Mouse (Mus musculus) forebrain, postnatal 0 days (tissue): ENCODE data around the gene Hkdc1. TPM values are rescaled to one million over a fixed set of nuclear protein-coding genes. Genes with fewer than 3 reads are reported as not detected.
A peak's percentile ranks its signal among the peaks of the same experiment; 100 is the strongest.

Experiments used
- ATAC-seq: fragments of 200-750 bp; cut with Nextera tagmentation; 2 replicates; pipeline ENCODE4 v1.8.0; 2017; ENCODE audit warnings: mild to moderate bottlenecking, moderate library complexity
- DNase-seq: peaks from one replicate; pipeline ENCODE4 v3.0.0-alpha.2; 2015
- H3K27ac ChIP-seq: fragments of 300-500 bp; sonication (generic); 2 replicates; pipeline ENCODE4 v1.5.1; 2014; ENCODE audit warnings: low read depth, mild to moderate bottlenecking, antibody characterized with exemption, low read length, moderate library complexity, mixed read lengths
- H3K27me3 ChIP-seq: fragments of 300-500 bp; sonication (generic); 2 replicates; pipeline ENCODE4 v1.6.1; 2014; ENCODE audit warnings: mild to moderate bottlenecking, low read length, mixed read lengths; ENCODE audit not compliant: insufficient read depth
- H3K36me3 ChIP-seq: fragments of 300-500 bp; sonication (generic); 2 replicates; pipeline ENCODE4 v1.6.1; 2014; ENCODE audit warnings: mild to moderate bottlenecking, moderate library complexity; ENCODE audit not compliant: insufficient read depth
- H3K4me1 ChIP-seq: fragments of 300-500 bp; sonication (generic); 2 replicates; pipeline ENCODE4 v1.6.1; 2014; ENCODE audit warnings: antibody characterized with exemption; ENCODE audit not compliant: insufficient read depth
- H3K4me2 ChIP-seq: fragments of 300-500 bp; sonication (generic); 2 replicates; pipeline ENCODE4 v1.6.1; 2014; ENCODE audit warnings: low read depth, mild to moderate bottlenecking, moderate library complexity
- H3K4me3 ChIP-seq: fragments of 300-500 bp; sonication (generic); 2 replicates; pipeline ENCODE4 v1.5.1; 2014; ENCODE audit warnings: low read depth, low read length, mixed read lengths
- H3K9ac ChIP-seq: fragments of 300-500 bp; sonication (generic); 2 replicates; pipeline ENCODE4 v1.6.1; 2014; ENCODE audit warnings: mild to moderate bottlenecking
- H3K9me3 ChIP-seq: fragments of 300-500 bp; sonication (generic); 2 replicates; pipeline ENCODE4 v1.6.1; 2016; ENCODE audit warnings: low read length
- CTCF ChIP-seq: sonication (generic); IDR thresholded peaks from 2 replicates; pipeline ENCODE4 v1.5.1; 2016; ENCODE audit warnings: antibody characterized with exemption, control low read depth, low read depth
- WGBS: fragments of 180-500 bp; shearing (Covaris S2); extraction: QIAGEN DNeasy Blood & Tissue Kit; methylation state at CpG from one replicate; pipeline ENCODE4 v1.1.7; 2014; 5-methylcytosine and 5-hydroxymethylcytosine counted together
- polyA plus RNA-seq: library from polyadenylated mRNA; unstranded; fragments of >200 nt; fragmentation: Nextera tagmentation; extraction: Ambion mirVana; gene quantifications from 2 replicates; pipeline ENCODE4 v1.2.1, GENCODE M21; 2015
- total RNA-seq: library from RNA; depleted of rRNA; stranded (reverse); fragments of >200 nt; gene quantifications from 2 replicates; pipeline ENCODE4 v1.2.3, GENCODE M21; 2014; rRNA removed

Hkdc1 gene
- total and polyA plus RNA-seq, 2 experiments from 2014 or later: 0.33 to 0.57 TPM

DNA sequence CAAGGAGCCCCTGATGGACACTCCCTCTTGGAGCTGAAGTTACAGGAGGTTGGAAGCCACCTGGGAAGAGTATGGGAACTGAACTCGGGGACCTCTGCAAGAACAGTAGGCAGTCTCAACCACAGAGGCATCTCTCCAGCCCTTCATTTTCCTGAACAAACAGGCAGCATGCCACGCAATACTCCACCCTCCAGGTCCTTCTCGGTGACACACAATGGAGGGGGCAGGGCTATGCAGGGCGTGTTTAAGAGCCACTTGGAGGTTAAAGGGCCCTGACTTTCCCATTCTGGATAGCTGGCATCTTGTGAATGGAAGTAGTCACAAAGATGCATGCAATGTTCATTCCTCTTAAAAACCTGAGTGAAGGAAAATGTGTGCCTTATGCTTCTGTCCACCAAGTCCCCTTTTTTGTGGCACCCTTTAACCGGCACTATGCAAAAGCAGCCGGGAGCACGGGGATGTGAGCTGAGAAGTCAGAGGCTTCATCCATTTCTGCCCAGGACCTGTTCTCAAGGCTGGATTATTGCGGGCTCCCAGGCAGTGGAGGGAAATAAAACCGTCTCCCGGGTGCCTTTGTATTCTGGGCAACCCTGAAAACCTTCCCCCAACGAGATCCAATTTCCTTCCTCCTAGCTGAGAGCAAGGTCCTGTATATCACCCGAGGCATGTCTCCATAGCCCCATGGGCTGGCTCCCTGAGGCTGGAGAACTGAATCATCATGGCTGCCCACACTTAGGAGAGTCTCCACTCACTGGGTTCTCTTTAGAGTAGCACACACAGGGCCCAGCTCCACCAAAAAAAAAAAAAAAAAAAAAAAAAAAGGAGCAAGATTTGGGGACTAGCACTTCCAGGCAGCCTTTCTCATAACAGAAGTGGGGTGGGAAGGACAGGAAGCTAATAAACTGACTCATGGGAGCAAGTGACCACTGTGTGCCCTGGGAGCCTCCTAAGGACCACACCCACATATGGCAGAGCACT, 85.4 kb downstream of the Hkdc1 start:
- no peak overlapping the region for H3K4me3 ChIP-seq
- H3K27me3 ChIP-seq: no peaks in the 10 kb centered on the region
- no peak overlapping the region for H3K27ac ChIP-seq
- no peak overlapping the region for H3K4me2 ChIP-seq
- TF ChIP-seq CTCF: no peak
- H3K9ac ChIP-seq: 0 out of 2 replicates have a peak overlapping the region, but pooled peaks have one; percentile 10
- no peaks in the 10 kb centered on the region for H3K36me3 ChIP-seq
- ATAC-seq: no peak
- WGBS: 23% methylated on average over 12 of the region's 12 CpGs
- no peaks in the 10 kb centered on the region for H3K9me3 ChIP-seq
- no peak for DNase-seq
- H3K4me1 ChIP-seq: peaks cover 3% of the 10 kb centered on the region; the same call in 1 of the 2 replicates

DNA sequence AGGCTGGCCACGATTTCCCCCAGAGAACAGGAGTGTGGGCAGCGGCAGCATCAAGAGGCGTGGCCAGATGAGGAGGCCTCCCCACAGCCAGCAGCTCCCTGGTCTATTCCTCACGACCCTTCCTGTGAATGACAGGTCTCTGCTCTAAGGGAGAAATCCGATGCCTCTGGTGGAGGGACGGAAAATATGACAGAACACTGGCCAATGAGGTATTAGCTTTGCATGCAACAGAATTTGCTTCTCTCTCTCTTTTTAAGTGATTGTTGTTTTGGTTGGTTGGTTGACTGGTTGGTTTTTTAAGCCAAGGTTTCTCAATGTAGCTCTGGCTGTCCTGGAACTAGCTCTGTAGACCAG, 86.9 kb downstream of the Hkdc1 start:
- WGBS: 18% methylated on average over 6 of the region's 6 CpGs
- Histone ChIP-seq H3K4me1 (no peaks in the 10 kb centered on the region; the same call in 1 of the 2 replicates), H3K36me3 (no peaks in the 10 kb centered on the region), H3K27ac (no peak overlapping the region), H3K4me2 (no peak overlapping the region), H3K27me3 (no peaks in the 10 kb centered on the region), H3K4me3 (no peak overlapping the region), H3K9ac (no peak overlapping the region), H3K9me3 (no peaks in the 10 kb centered on the region)
- TF ChIP-seq CTCF: peak; percentile 27; the same call in 1 of the 2 replicates
- ATAC-seq: no peak
- DNase-seq: no peak

DNA sequence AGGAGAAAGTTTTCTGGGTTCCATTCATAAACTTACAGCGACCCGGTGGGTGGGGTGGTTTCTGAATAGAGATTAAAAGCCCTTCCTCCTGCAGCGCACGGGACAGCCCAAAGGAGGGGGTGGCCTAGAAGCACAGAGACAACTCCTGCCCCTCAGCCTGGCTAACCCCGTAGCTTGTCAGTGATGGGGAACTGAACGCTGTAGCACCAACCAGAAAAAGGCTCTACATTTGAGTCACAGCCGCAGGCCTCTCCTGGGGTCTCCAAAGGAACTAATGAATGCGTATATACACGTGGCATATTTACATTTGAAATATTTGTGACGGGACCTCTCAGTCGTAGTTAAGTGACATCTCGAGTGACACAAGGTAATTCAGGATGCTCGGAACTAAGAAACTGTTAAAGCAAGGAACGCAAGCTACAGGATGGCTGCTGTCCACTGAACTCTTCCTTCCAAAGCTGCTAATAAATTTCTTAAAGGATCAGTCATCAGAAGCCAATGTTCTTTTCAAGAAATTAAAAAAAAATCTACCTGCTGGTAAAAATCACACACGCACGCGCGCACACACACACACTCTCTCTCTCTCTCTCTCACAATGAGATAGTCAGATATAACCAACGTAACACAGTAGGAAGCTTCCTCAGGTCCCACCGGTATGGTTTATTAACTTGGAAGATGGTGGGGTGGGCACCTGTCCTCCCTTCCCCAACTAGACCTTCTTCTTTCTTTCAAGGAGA, 87.4 kb downstream of the Hkdc1 start:
- H3K9me3 ChIP-seq: no peaks in the 10 kb centered on the region
- H3K9ac ChIP-seq: no peak overlapping the region
- H3K4me3 ChIP-seq: no peak overlapping the region
- TF ChIP-seq CTCF: no peak
- no peaks in the 10 kb centered on the region for H3K27me3 ChIP-seq
- no peaks in the 10 kb centered on the region for H3K36me3 ChIP-seq
- no peak overlapping the region for H3K27ac ChIP-seq
- no peaks in the 10 kb centered on the region; the same call in 1 of the 2 replicates for H3K4me1 ChIP-seq
- ATAC-seq: no peak
- H3K4me2 ChIP-seq: no peak overlapping the region
- 40% methylated on average over 20 of the region's 20 CpGs for WGBS
- no peak for DNase-seq

DNA sequence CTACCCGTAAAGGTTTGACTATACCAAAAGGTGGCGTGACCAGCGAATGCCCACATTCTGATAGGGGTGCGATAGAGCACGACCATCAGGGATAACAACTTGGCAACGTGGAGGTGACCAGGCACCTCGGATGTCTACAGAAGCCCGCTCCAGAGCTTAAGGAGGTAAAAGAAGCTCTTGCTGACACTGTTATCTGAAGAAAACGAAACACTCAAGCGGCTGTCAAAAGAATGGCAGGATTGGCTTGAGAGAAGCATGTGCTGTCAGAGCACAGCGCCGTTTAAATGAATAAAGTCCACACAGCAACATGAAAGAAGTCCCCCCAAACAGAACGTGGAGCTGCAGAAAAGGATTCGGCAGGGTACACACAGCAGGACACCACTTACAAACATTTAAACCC, 89.0 kb downstream of the Hkdc1 start:
- no peaks in the 10 kb centered on the region for H3K9me3 ChIP-seq
- TF ChIP-seq CTCF: no peak
- 69% methylated on average over 14 of the region's 14 CpGs for WGBS
- no peak overlapping the region for H3K27ac ChIP-seq
- H3K9ac ChIP-seq: no peak overlapping the region
- no peak overlapping the region for H3K4me2 ChIP-seq
- ATAC-seq: no peak
- no peaks in the 10 kb centered on the region for H3K27me3 ChIP-seq
- no peak overlapping the region for H3K4me3 ChIP-seq
- H3K36me3 ChIP-seq: no peaks in the 10 kb centered on the region
- H3K4me1 ChIP-seq: no peaks in the 10 kb centered on the region
- no peak for DNase-seq

Other genes with a start within 250 kb of the Hkdc1 start
- 7.2 and 11.6 TPM in 2 replicates for gene Tspan15, start 191.2 kb downstream of the Hkdc1 start, total RNA-seq
- 11.6 and 15.2 TPM in 2 replicates for gene Tspan15, start 191.2 kb downstream of the Hkdc1 start, polyA plus RNA-seq
- gene Tacr2, start 170.1 kb downstream of the Hkdc1 start, total RNA-seq: not detected in 2 replicates
- gene Tacr2, start 170.1 kb downstream of the Hkdc1 start, polyA plus RNA-seq: not detected in 2 replicates
- gene Hk1, start 42.6 kb downstream of the Hkdc1 start, total RNA-seq: 86.2 and 90.1 TPM in 2 replicates
- 109 and 140 TPM in 2 replicates for gene Hk1, start 42.6 kb downstream of the Hkdc1 start, polyA plus RNA-seq
- gene 4930507D05Rik, start 27.0 kb upstream of the Hkdc1 start, total RNA-seq: 2.0 and 2.2 TPM in 2 replicates
- gene 4930507D05Rik, start 27.0 kb upstream of the Hkdc1 start, polyA plus RNA-seq: 0.98 and 1.5 TPM in 2 replicates
- gene Supv3l1, start 27.2 kb upstream of the Hkdc1 start, total RNA-seq: 23.5 and 26.0 TPM in 2 replicates
- gene Supv3l1, start 27.2 kb upstream of the Hkdc1 start, polyA plus RNA-seq: 13.2 and 15.8 TPM in 2 replicates
- 40.2 and 45.7 TPM in 2 replicates for gene Vps26a, start 64.3 kb upstream of the Hkdc1 start, total RNA-seq
- 43.1 and 52.1 TPM in 2 replicates for gene Vps26a, start 64.3 kb upstream of the Hkdc1 start, polyA plus RNA-seq
- gene Srgn, start 105.0 kb upstream of the Hkdc1 start, total RNA-seq: 12.8 and 17.4 TPM in 2 replicates
- 19.8 and 19.9 TPM in 2 replicates for gene Srgn, start 105.0 kb upstream of the Hkdc1 start, polyA plus RNA-seq
- gene Kif1bp, start 156.0 kb upstream of the Hkdc1 start, total RNA-seq: 95.5 and 100 TPM in 2 replicates
- gene Kif1bp, start 156.0 kb upstream of the Hkdc1 start, polyA plus RNA-seq: 67.8 and 78.9 TPM in 2 replicates
- gene Ddx21, start 179.8 kb upstream of the Hkdc1 start, total RNA-seq: 24.2 and 30.7 TPM in 2 replicates
- gene Ddx21, start 179.8 kb upstream of the Hkdc1 start, polyA plus RNA-seq: 10.4 and 11.1 TPM in 2 replicates
- gene Ddx50, start 228.7 kb upstream of the Hkdc1 start, total RNA-seq: 77.4 and 91.0 TPM in 2 replicates
- 73.1 and 74.5 TPM in 2 replicates for gene Ddx50, start 228.7 kb upstream of the Hkdc1 start, polyA plus RNA-seq